In the genomic region with DNA sequence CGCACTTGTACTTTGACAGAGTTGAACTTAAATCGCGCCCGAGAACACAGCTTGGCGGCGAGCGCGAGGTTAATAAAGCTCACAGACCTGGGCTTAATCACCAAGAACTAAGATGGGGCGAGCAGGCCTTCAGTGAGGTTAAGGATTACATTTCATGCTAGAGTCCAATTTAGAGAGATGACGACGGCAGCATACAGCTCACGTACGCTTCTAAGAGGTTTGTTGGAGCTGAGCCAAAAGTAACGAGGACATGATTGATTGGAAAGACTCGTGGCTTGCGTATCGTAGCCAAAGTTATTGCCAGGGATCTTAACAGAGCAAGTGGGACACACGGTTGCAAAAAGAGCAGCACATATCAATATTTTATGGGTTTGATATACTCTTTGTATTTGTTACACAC, we compare ENCODE assay signal across 11 mouse cellular contexts. TPM values are rescaled to one million over a fixed set of nuclear protein-coding genes. Genes with fewer than 3 reads are reported as not detected.
DNase-seq lines count a peak whose midpoint lies in the region; ATAC-seq and TF ChIP-seq lines count a peak whose summit lies in the region.
"Had no signal": no experiment of that assay in that cellular context is flagged by ENCODE, and none has a peak within 500 bp of the region (broad histone marks: within the 10 kb centered on the region; RNA-seq: fewer than 3 reads in every experiment).

No protein-coding gene starts in this region.

- no peak overlapping the region for H3K4me2 ChIP-seq in hindbrain, embryonic 11.5 days (replicated peaks; ENCODE audit: low read depth, low read length)
- H3K4me2 ChIP-seq in midbrain, postnatal 0 days (ENCODE audit: low read depth, low read length, poor library complexity, severe bottlenecking) = peak overlapping the region; percentile 20; the same call in 1 of the 2 replicates

- no peaks in the 10 kb centered on the region for H3K4me1 ChIP-seq in hindbrain, embryonic 11.5 days (replicated peaks; ENCODE audit: control insufficient read depth, insufficient read depth, low read length)
- no peaks in the 10 kb centered on the region for H3K4me1 ChIP-seq in hindbrain, embryonic 10.5 days (replicated peaks)
- H3K4me1 ChIP-seq in midbrain, postnatal 0 days (ENCODE audit: insufficient read depth, low read length) = no peaks in the 10 kb centered on the region
- H3K4me1 ChIP-seq: megakaryocyte, embryonic 14.5 days had no signal

- H3K27me3 ChIP-seq in hindbrain, embryonic 11.5 days (ENCODE audit: control insufficient read depth, insufficient read depth, low read length) = no peaks in the 10 kb centered on the region
- H3K27me3 ChIP-seq in hindbrain, embryonic 10.5 days (ENCODE audit: insufficient read depth, poor library complexity, severe bottlenecking) = no peaks in the 10 kb centered on the region
- H3K27me3 ChIP-seq in midbrain, postnatal 0 days (ENCODE audit: insufficient read depth, low read length) = no peaks in the 10 kb centered on the region
- H3K27me3 ChIP-seq: megakaryocyte, embryonic 14.5 days had no signal

- peak; percentile 37 for DNase-seq in hindbrain, embryonic 11.5 days (ENCODE audit: low spot score)
- no peak for DNase-seq in hindbrain, embryonic 10.5 days (ENCODE audit: low spot score)
- peak; percentile 47 for DNase-seq in embryo, embryonic 11.5 days (ENCODE audit: low read depth, low spot score)
- DNase-seq in forelimb bud, embryonic 11.5 days (ENCODE audit: low read depth, low spot score) = peak; percentile 65
- peak; percentile 31 for DNase-seq in midbrain, postnatal 0 days (ENCODE audit: low spot score)
- no peak for DNase-seq in urinary bladder, adult 2 months (ENCODE audit: low spot score)
- DNase-seq in gastrocnemius, postnatal 10 days = no peak
- DNase-seq: right cerebral cortex, adult 18-20 months; thymus, postnatal 14 days had no signal

- no peaks in the 10 kb centered on the region for H3K9me3 ChIP-seq in hindbrain, embryonic 11.5 days (ENCODE audit: control insufficient read depth, low read length)
- H3K9me3 ChIP-seq in hindbrain, embryonic 10.5 days = no peaks in the 10 kb centered on the region
- no peaks in the 10 kb centered on the region for H3K9me3 ChIP-seq in midbrain, postnatal 0 days (ENCODE audit: low read length)

- H3K4me3 ChIP-seq in hindbrain, embryonic 11.5 days (ENCODE audit: low read depth, low read length) = no peak overlapping the region
- no peak overlapping the region for H3K4me3 ChIP-seq in hindbrain, embryonic 10.5 days
- no peak overlapping the region for H3K4me3 ChIP-seq in midbrain, postnatal 0 days (ENCODE audit: low read depth, low read length)
- H3K4me3 ChIP-seq: erythroblast, embryonic 14.5 days; megakaryocyte, embryonic 14.5 days had no signal

- no peak overlapping the region for H3K9ac ChIP-seq in hindbrain, embryonic 11.5 days (ENCODE audit: low read depth, low read length)
- no peak overlapping the region for H3K9ac ChIP-seq in midbrain, postnatal 0 days (replicated peaks; ENCODE audit: low read length, poor library complexity, severe bottlenecking)

- H3K27ac ChIP-seq in hindbrain, embryonic 11.5 days (ENCODE audit: low read depth, low read length) = no peak overlapping the region
- H3K27ac ChIP-seq in hindbrain, embryonic 10.5 days = no peak overlapping the region
- no peak overlapping the region for H3K27ac ChIP-seq in midbrain, postnatal 0 days (ENCODE audit: low read depth, low read length)

- TF ChIP-seq CTCF in midbrain, postnatal 0 days (IDR thresholded peaks at IDR 0.05) = no peak

- no peaks in the 10 kb centered on the region for H3K36me3 ChIP-seq in hindbrain, embryonic 11.5 days (ENCODE audit: control insufficient read depth, insufficient read depth, low read length)
- H3K36me3 ChIP-seq in hindbrain, embryonic 10.5 days = no peaks in the 10 kb centered on the region
- no peaks in the 10 kb centered on the region for H3K36me3 ChIP-seq in midbrain, postnatal 0 days (ENCODE audit: insufficient read depth, low read length)

- WGBS in hindbrain, embryonic 11.5 days = 73% methylated on average over 18 of the region's 18 CpGs
- WGBS in hindbrain, embryonic 10.5 days = 81% methylated on average over 18 of the region's 18 CpGs
- WGBS in midbrain, postnatal 0 days = 51% methylated on average over 18 of the region's 18 CpGs

- ATAC-seq in hindbrain, embryonic 11.5 days (ENCODE audit: low FRiP score) = no peak
- no peak for ATAC-seq in midbrain, postnatal 0 days (ENCODE audit: low FRiP score)

RNA-seq across cellular contexts. Expression of gene Tspan8, which starts 30.3 kb away (rescaled TPM):
- polyA plus RNA-seq in hindbrain, embryonic 11.5 days (2014; fragmentation: Nextera tagmentation; extraction: Ambion mirVana) = 1.4 and 1.5 TPM in 2 replicates
- 0.88 and 1.2 TPM in 2 replicates for polyA plus RNA-seq in hindbrain, embryonic 10.5 days (2016; fragmentation: Nextera tagmentation; extraction: Ambion mirVana)
- total RNA-seq in midbrain, postnatal 0 days (2014; rRNA removed) = 0.49 and 0.61 TPM in 2 replicates
- polyA plus RNA-seq in midbrain, postnatal 0 days (2015; fragmentation: Nextera tagmentation; extraction: Ambion mirVana) = 1.8 and 2.5 TPM in 2 replicates
- 113 and 130 TPM in 2 replicates for polyA plus RNA-seq in urinary bladder, adult 2 months (2012; rRNA removed)
- 10 to 100 TPM; 26.6 to 30.9 TPM for total RNA-seq in gastrocnemius, postnatal 10 days (2021)

Comparison
In these comparisons a context has a peak if more than half of its experiments do, and no peak if none do; other contexts are left out.
1. DNase-seq: peak in hindbrain, embryonic 11.5 days (single experiment), embryo, embryonic 11.5 days (single experiment), forelimb bud, embryonic 11.5 days (single experiment) and midbrain, postnatal 0 days (single experiment); none in hindbrain, embryonic 10.5 days (single experiment), urinary bladder, adult 2 months (single experiment) and gastrocnemius, postnatal 10 days (single experiment).
2. RNA of gene Tspan8, which starts 30.3 kb away (polyA plus RNA-seq): 113 to 130 TPM in urinary bladder, adult 2 months; 1.8 to 2.5 TPM in midbrain, postnatal 0 days, 1.4 to 1.5 TPM in hindbrain, embryonic 11.5 days and 0.88 to 1.2 TPM in hindbrain, embryonic 10.5 days; every median in the first group is over 10 times any median in the second.